Mouse (Mus musculus) myocyte (in vitro differentiated cells): ENCODE data around the gene Cox20. TPM values are rescaled to one million over a fixed set of nuclear protein-coding genes. Genes with fewer than 3 reads are reported as not detected.
"Not testable (repeated sequence)": the region's sequence is repeated elsewhere in the genome, so short reads cannot be mapped to it uniquely, and the experiment has no call there.

ENCODE experiments used
- H3K27me3 ChIP-seq: one replicate; pipeline ENCODE4 v1.6.1; 2011; ENCODE audit not compliant: control insufficient read depth, insufficient read depth, insufficient read length
- H3K36me3 ChIP-seq: one replicate; pipeline ENCODE4 v1.6.1; 2011; ENCODE audit not compliant: control insufficient read depth, insufficient read depth
- H3K4me2 ChIP-seq: one replicate; pipeline ENCODE4 v1.6.1; 2011; ENCODE audit warnings: low read depth, control low read depth
- H3K4me3 ChIP-seq: one replicate; pipeline ENCODE4 v1.5.1; 2011; ENCODE audit warnings: mild to moderate bottlenecking, control low read depth, moderate library complexity
- H3K79me2 ChIP-seq: one replicate; pipeline ENCODE4 v1.6.1; 2011; ENCODE audit not compliant: control insufficient read depth, insufficient read depth
- H3ac ChIP-seq: one replicate; pipeline ENCODE4 v1.6.1; 2011; ENCODE audit not compliant: control insufficient read depth, insufficient read length
- CEBPB ChIP-seq: IDR thresholded peaks from 2 replicates; pipeline ENCODE4 v1.6.1; 2011; ENCODE audit warnings: mild to moderate bottlenecking, moderate library complexity; ENCODE audit not compliant: poor library complexity, insufficient read depth, severe bottlenecking
- E2F4 ChIP-seq: IDR thresholded peaks from one replicate; pipeline ENCODE4 v1.6.1; 2011; ENCODE audit warnings: mild to moderate bottlenecking, control low read depth, moderate library complexity; ENCODE audit not compliant: insufficient read depth
- MAX ChIP-seq: IDR thresholded peaks from one replicate; pipeline ENCODE4 v1.6.1; 2011; ENCODE audit warnings: low read depth, mild to moderate bottlenecking, control low read depth
- MYOD1 ChIP-seq, 3 experiments: IDR thresholded peaks; one replicate each; pipeline ENCODE4 v1.6.1; 2011; ENCODE audit warnings: control low read depth in 2 of 3, low read depth in 2 of 3, mild to moderate bottlenecking in 2 of 3, moderate library complexity in 1 of 3; ENCODE audit not compliant: insufficient read length in 2 of 3, control insufficient read depth in 1 of 3
- MYOG ChIP-seq, 3 experiments: IDR thresholded peaks; one replicate each; pipeline ENCODE4 v1.6.1; 2011; ENCODE audit warnings: control low read depth in 2 of 3, low read depth in 2 of 3, mild to moderate bottlenecking in 2 of 3; ENCODE audit not compliant: insufficient read length in 2 of 3, control insufficient read depth in 1 of 3, insufficient read depth in 1 of 3
- POLR2A ChIP-seq: IDR thresholded peaks from one replicate; pipeline ENCODE4 v1.6.1; 2011; ENCODE audit warnings: low read depth, mild to moderate bottlenecking, control low read depth, moderate library complexity; ENCODE audit not compliant: insufficient read length
- POLR2AphosphoS2 ChIP-seq: IDR thresholded peaks from one replicate; pipeline ENCODE4 v1.6.1; 2011; ENCODE audit warnings: low read depth, control low read depth; ENCODE audit not compliant: insufficient read length
- REST ChIP-seq: IDR thresholded peaks from one replicate; pipeline ENCODE4 v1.6.1; 2011; ENCODE audit warnings: mild to moderate bottlenecking, control low read depth, moderate library complexity; ENCODE audit not compliant: insufficient read depth, insufficient read length
- SRF ChIP-seq: IDR thresholded peaks from one replicate; pipeline ENCODE4 v1.6.1; 2011; ENCODE audit warnings: low read depth; ENCODE audit not compliant: control insufficient read depth, insufficient read length
- TCF12 ChIP-seq: IDR thresholded peaks from one replicate; pipeline ENCODE4 v1.6.1; 2011; ENCODE audit warnings: mild to moderate bottlenecking, control low read depth; ENCODE audit not compliant: poor library complexity, insufficient read depth, severe bottlenecking
- TCF3 ChIP-seq: IDR thresholded peaks from one replicate; pipeline ENCODE4 v1.6.1; 2011; ENCODE audit warnings: low read depth, control low read depth; ENCODE audit not compliant: insufficient read length
- USF1 ChIP-seq: IDR thresholded peaks from one replicate; pipeline ENCODE4 v1.6.1; 2011; ENCODE audit warnings: low read depth, mild to moderate bottlenecking, control low read depth, moderate library complexity
- polyA plus RNA-seq: library from polyadenylated mRNA; unstranded; fragments of >200 nt; fragmentation: generic; extraction: Trizol; gene quantifications from one replicate; pipeline ENCODE4 v1.2.1, GENCODE M21; 2012; ENCODE audit warnings: missing spikeins

Gene Cox20
- polyA plus RNA-seq, result 67.2 TPM

GRCm38 (mm10) chr1:178318389-178319184 lies at the start of gene Cox20:
Gene Cox20 (plus strand): TSS chr1:178319130.
- TF ChIP-seq POLR2A (peak; percentile 83), CEBPB (no peak), E2F4 (no peak), POLR2AphosphoS2 (peak; percentile 78), MYOG (IDR thresholded peaks at IDR 0.05; ENCODE audit: control insufficient read depth in 1 of 3, insufficient read depth in 1 of 3, insufficient read length in 2 of 3, low read depth in 2 of 3) (peak in 1 of 3 experiments; percentile 6), TCF12 (no peak)
- H3ac ChIP-seq, result peak within 1 kb of the TSS; percentile 77
- peaks cover 34% of the 10 kb centered on the region for H3K79me2 ChIP-seq

GRCm38 (mm10) chr1:178270635-178271034 lies 48.3 kb upstream of the Cox20 start:
- Histone ChIP-seq H3K79me2 (no peaks in the 10 kb centered on the region), H3K36me3 (no peaks in the 10 kb centered on the region), H3K4me2 (no peak overlapping the region), H3ac (no peak overlapping the region), H3K4me3 (no peak overlapping the region), H3K27me3 (no peaks in the 10 kb centered on the region)
- TF ChIP-seq POLR2A (no peak), MYOD1 (IDR thresholded peaks at IDR 0.05; ENCODE audit: control insufficient read depth in 1 of 3, insufficient read length in 2 of 3, low read depth in 2 of 3) (no peak), TCF12 (no peak), TCF3 (no peak), E2F4 (no peak), CEBPB (no peak), POLR2AphosphoS2 (no peak), REST (no peak)

More at GRCm38 (mm10) chr1:178318389-178319184, at the start of gene Cox20:
- H3K4me2 ChIP-seq, result peak within 1 kb of the TSS; percentile 89
- H3K4me3 ChIP-seq, result peak within 1 kb of the TSS; percentile 63
- H3K36me3 ChIP-seq, result peaks cover 37% of the 10 kb centered on the region
- H3K27me3 ChIP-seq, result no peaks in the 10 kb centered on the region

GRCm38 (mm10) chr1:178275174-178275730 lies 43.7 kb upstream of the Cox20 start:
- H3K4me3 ChIP-seq, result no peak overlapping the region
- H3K79me2 ChIP-seq, result no peaks in the 10 kb centered on the region
- H3K4me2 ChIP-seq, result no peak overlapping the region
- no peak for TF ChIP-seq POLR2A
- H3K36me3 ChIP-seq, result no peaks in the 10 kb centered on the region
- H3K27me3 ChIP-seq, result no peaks in the 10 kb centered on the region
- H3ac ChIP-seq, result no peak overlapping the region

GRCm38 (mm10) chr1:178275738-178276053 lies 43.2 kb upstream of the Cox20 start:
- Histone ChIP-seq H3K4me2 (peak overlapping the region; percentile 2), H3K4me3 (no peak overlapping the region), H3K27me3 (no peaks in the 10 kb centered on the region), H3ac (no peak overlapping the region), H3K79me2 (no peaks in the 10 kb centered on the region), H3K36me3 (no peaks in the 10 kb centered on the region)
- TF ChIP-seq REST (no peak), USF1 (no peak)

- H3K4me3 ChIP-seq, result no peak overlapping the region
Observed at GRCm38 (mm10) chr1:178276054-178276911, 42.6 kb upstream of the Cox20 start.

DNA sequence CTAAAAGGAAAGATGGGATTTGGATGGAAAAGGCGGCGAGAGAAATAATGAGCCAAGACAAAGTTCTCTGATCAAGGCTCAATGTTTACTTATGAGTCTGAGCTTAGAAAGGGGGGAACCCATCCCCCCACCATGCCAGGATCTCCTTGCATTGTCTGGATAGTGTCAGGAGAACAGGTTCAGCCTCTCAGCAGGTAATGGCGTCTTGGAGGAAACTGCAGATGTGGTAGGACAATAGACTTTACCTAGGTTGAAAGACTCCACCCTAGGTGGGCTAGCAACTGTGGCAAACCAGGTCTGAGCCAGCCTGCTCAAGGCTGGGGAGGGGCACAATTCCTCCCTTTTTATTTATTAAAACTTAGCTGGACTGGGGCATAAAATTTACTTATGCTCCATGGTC lies 35.6 kb upstream of the Cox20 start:
- H3K79me2 ChIP-seq, H3K4me3 ChIP-seq, H3K36me3 ChIP-seq, H3K4me2 ChIP-seq, H3K27me3 ChIP-seq, H3ac ChIP-seq: not testable (repeated sequence)

More at GRCm38 (mm10) chr1:178276054-178276911, 42.6 kb upstream of the Cox20 start:
- H3K79me2 ChIP-seq, result no peaks in the 10 kb centered on the region
- H3ac ChIP-seq, result no peak overlapping the region
- no peaks in the 10 kb centered on the region for H3K36me3 ChIP-seq
- peak overlapping the region; percentile 2 for H3K4me2 ChIP-seq
- TF ChIP-seq POLR2AphosphoS2, result no peak
- no peak for TF ChIP-seq USF1
- no peak for TF ChIP-seq MAX
- no peak for TF ChIP-seq TCF3
- TF ChIP-seq E2F4, result no peak
- TF ChIP-seq SRF, result no peak
- no peak for TF ChIP-seq POLR2A
- no peak for TF ChIP-seq TCF12
- H3K27me3 ChIP-seq, result no peaks in the 10 kb centered on the region
